Mouse (Mus musculus) lung, postnatal 0 days (tissue): Measurements from ENCODE around the gene Galp.

Experiments used
- CTCF ChIP-seq: IDR thresholded peaks from 2 replicates; pipeline ENCODE4 v1.5.1; 2016; ENCODE audit warnings: antibody characterized with exemption, mild to moderate bottlenecking
- EP300 ChIP-seq: IDR thresholded peaks from 2 replicates; pipeline ENCODE4 v1.6.1; 2016; ENCODE audit warnings: antibody characterized with exemption, mild to moderate bottlenecking, control low read depth

GRCm38 (mm10) chr7:6213144-6213543 lies 16.3 kb downstream of the Galp start:
- TF ChIP-seq CTCF: peak; percentile 31; the same call in 1 of the 2 replicates
- no peak for TF ChIP-seq EP300
